Mouse (Mus musculus) T-helper 17 cell (primary cell): ENCODE results near the gene D17Wsu92e.

Experiments
- in situ Hi-C, 2 experiments: fragments of 300-600 bp; cut with MboI, MseI; formaldehyde crosslinking; loops; 1 replicate in 1 of 2; 2 replicates in 1 of 2; pipeline ENCODE4 v1.15.1; 2025; ENCODE audit warnings: high pct_unique_total_duplicates in 2 of 2

D17Wsu92e gene

GRCm38 (mm10) chr17:27821407-27822338 lies 1.2 kb upstream of the D17Wsu92e start:
- in situ Hi-C loops: no loop called here

GRCm38 (mm10) chr17:27819971-27820567 lies 379 bp downstream of the D17Wsu92e start:
- in situ Hi-C loops: loop anchor here in 1 of 2 experiments (5.0 kb wide), 1 partner anchor 53 kb away; no protein-coding TSS in a partner anchor

GRCm38 (mm10) chr17:27819521-27819970 lies 902 bp downstream of the D17Wsu92e start:
- in situ Hi-C loops: loop anchor here in 1 of 2 experiments (5.0 kb wide), 1 partner anchor 52 kb away; no protein-coding TSS in a partner anchor

DNA sequence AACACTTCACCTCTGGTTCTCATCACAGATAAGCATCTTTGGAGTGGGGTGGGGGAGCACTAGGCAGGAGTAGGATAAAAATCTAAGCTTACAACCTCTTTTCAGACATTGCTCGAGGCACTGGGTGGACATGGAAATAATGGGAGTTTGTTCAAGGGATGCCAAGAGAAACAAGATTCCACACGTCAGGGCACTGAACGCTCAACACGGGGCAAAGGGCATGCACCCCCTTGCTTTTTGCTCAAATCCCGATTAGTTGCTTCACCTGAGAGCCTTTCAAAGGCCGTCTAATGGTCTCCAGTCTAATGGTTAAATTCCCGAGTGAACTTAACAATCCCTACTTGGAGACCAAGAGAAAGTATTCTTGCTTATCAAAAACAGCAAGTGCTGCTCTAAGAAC lies 1.4 kb downstream of the D17Wsu92e start:
- in situ Hi-C loops: loop anchor here in 1 of 2 experiments (5.0 kb wide), 1 partner anchor 52 kb away; no protein-coding TSS in a partner anchor

- in situ Hi-C loops: loop anchor here in 1 of 2 experiments (5.0 kb wide), 1 partner anchor 47 kb away; no protein-coding TSS in a partner anchor
These were observed 5.8 kb downstream of the D17Wsu92e start for GRCm38 (mm10) chr17:27814606-27815005.

DNA sequence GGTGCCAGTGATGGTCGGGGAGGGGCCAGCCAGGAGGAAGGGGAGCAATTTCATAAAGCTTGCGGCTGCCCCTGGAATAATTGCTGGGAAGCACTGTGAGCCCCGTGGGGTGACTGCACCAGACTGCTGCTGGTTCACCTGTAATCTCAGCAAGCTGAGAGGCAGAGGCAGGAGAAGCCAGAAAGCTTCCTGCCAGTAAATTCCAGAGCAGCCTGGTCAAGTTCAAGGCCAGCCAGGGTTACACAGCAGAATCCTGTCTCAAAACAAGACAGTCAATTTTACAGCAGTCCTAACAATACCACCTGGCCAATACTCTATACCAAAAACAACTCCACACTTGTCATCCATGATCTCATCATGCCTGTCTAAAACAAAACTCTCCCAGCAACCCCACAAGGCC lies 8.5 kb downstream of the D17Wsu92e start:
- in situ Hi-C loops: no loop called here

GRCm38 (mm10) chr17:27810569-27811331 lies 9.7 kb downstream of the D17Wsu92e start:
- in situ Hi-C loops: no loop called here

GRCm38 (mm10) chr17:27807542-27808078 lies 12.8 kb downstream of the D17Wsu92e start:
- in situ Hi-C loops: no loop called here

- in situ Hi-C loops: no loop called here
These were observed 15.4 kb downstream of the D17Wsu92e start for GRCm38 (mm10) chr17:27804803-27805770.

- in situ Hi-C loops: no loop called here
These were observed 16.2 kb downstream of the D17Wsu92e start for GRCm38 (mm10) chr17:27804156-27804690.

- in situ Hi-C loops: no loop called here
These were observed 16.7 kb downstream of the D17Wsu92e start for GRCm38 (mm10) chr17:27803752-27804151.

- in situ Hi-C loops: no loop called here
These were observed 19.5 kb downstream of the D17Wsu92e start for GRCm38 (mm10) chr17:27800710-27801648.

DNA sequence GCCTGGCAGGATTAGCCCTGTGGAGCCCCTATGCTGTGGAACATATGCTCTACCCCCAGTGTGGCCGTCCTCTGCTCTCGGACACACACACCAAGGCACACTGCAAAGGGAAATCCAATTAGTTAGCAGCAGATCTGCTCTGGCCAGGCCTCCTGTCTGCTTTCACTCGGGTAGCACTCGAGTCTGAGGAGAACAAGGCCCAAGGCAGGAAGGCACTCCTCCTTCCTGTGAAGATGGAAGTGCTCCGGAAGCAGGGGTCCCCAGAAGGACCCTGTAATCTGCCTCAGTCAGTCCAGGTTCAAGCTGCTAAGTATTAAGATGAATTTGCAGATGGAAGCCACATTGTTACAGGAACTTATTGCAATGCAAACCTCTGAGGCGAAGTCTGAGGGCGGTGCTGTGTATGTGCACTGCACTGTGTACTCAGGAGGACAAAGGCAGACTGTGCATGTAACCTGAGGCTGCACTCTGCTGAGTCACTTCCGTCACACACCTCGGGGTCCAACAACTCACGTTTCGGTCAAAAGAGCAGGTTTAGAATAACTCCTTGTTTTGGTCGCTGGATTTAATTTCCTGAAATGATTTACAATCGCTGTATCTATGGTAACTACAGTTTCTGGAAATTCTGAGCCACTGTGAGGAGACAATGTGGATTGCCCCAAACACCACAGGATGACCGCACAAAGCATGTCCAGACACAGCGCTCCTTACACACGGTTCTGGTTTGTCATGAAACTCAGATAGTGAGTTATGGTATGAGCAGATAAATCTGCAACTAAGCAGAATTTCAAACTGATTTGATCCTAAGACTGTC lies 20.5 kb downstream of the D17Wsu92e start:
- in situ Hi-C loops: no loop called here

DNA sequence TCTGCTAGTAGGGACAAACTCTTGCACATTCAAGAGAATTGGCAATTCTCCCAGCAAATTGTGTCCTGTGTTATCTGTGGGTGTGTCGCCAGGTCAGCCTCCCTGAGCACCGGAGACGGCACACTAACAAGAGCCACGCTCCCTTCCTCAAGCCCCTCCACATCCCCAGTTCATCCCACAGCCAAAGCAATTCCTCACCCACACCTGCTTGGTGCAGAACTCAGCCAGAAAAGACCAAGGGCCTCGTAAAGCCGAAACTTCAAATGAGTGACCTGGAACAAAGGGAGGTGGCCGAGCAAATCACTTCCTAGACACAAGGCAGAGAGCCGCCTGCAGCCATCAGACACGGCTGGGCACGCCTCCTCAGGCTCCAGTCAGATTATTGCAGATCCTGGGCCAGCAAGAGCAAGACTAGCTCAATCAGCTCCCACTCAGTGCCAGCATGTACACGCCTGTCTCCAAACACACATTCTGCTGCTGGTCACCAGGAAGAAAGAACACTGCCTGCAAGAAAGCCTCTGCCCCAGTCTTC lies 23.0 kb downstream of the D17Wsu92e start:
- in situ Hi-C loops: no loop called here

DNA sequence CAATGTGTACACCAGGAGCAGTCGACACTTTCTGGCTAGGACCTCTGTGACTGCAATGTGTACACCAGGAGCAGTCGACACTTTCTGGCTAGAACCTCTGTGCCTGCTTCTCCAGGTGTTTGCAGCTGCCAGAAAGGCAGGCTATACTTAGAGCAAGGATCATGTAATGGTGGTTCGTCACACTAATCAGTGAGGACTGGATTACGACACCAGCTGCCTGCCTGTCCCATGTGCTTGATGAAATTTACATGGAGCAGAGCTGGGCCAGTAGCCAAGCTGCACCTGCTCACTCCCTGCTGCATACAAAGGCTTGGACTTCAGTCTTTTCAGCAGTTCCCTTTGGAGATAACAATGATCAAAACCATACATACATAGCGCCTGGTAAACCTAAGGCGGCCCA lies 23.7 kb downstream of the D17Wsu92e start:
- in situ Hi-C loops: no loop called here

DNA sequence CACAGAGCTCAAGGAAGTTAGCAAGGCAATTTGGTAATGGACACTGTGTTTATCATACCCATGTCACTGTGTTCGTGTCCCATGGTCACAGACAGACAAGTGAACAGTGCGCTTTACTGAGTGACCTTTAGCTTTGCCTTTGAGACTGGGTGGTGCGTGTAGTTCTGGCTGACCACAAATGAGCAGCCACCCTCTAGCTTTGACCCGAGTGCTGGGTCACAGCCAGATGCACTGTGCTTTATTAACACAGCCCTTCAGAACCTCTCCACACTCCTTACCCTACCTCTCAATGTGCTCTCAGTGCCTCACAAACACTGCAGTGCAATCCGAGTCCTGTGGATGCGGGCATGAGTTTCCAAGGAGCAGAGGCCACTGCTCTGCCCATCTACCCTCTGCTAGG lies 27.3 kb downstream of the D17Wsu92e start:
- in situ Hi-C loops: no loop called here

DNA sequence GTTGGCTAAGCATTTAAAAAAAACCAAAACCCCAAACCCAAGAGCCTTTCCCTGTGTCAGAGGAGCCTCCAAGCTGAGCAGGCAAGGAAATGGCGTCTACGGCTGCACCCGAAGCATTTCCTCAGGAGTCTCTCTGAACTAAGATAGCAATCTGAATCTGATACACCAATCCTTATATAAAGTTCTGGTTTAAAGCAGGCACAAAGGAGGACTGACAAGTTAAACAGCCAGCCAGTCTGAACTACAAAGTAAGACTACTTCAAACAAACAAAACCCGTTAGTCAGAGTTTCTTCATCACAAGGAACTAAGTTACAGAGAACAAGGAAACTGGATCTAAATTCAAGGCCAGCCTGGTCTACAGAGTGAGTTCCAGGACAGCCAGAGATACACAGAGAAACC lies 27.9 kb downstream of the D17Wsu92e start:
- in situ Hi-C loops: no loop called here

- in situ Hi-C loops: no loop called here
These were observed 28.9 kb downstream of the D17Wsu92e start for GRCm38 (mm10) chr17:27791556-27791955.
